Comparison of ENCODE assay signal across 16 mouse cellular contexts in genomic region chr15:95236509-95236908, GRCm38 (mm10).
"Had no signal": no experiment of that assay in that cellular context is flagged by ENCODE, and none has a peak within 500 bp of the region (broad histone marks: within the 10 kb centered on the region; RNA-seq: fewer than 3 reads in every experiment).

No protein-coding gene starts in this region.

- DNase-seq: gastrocnemius, postnatal 14 days; gastrocnemius, postnatal 36 days; heart, adult 18-20 months; heart, postnatal 14 days; heart, postnatal 36 days; kidney, adult 11 months; kidney, adult 2 months; kidney, adult 9 months; kidney, postnatal 14 days; kidney, postnatal 36 days; layer of hippocampus, adult 9-11 months; layer of hippocampus, postnatal 36 days; left cerebral cortex, postnatal 4 days had no signal

- ATAC-seq: hindbrain, postnatal 0 days; intestine, embryonic 16.5 days; liver, embryonic 12.5 days had no signal
